Mouse (Mus musculus): ENCODE data around the gene Hspg2. TPM values are rescaled to one million over a fixed set of nuclear protein-coding genes. Genes with fewer than 3 reads are reported as not detected.

The Hspg2 gene
- polyA plus RNA-seq, 1 experiment from 2014 or later: 2.7 TPM

DNA sequence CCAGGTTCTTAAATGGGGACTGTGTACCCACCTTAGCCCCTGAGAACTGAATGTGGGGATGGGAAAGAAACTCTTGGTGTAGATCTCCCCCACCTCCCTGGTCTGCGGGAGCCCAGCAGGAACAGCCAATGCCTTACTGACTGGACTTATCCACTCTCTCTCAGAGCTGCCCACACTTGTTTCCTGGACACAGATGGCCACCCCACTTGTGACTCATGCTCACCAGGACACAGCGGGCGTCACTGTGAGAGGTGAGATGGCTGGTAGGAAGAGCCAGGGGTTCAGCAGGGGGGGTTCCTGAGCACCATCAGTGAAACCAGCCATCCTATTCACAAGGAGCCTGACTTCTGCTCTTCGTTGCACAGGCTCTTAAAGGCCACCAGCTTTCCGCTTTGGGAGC lies 51.8 kb downstream of the Hspg2 start:
- no peak overlapping the region for H3K4me2 ChIP-seq (ENCODE audit: low read depth, low read length)
- H3K9ac ChIP-seq (replicated peaks; ENCODE audit: low read depth, low read length): no peak overlapping the region
- H3K36me3 ChIP-seq (ENCODE audit: control insufficient read depth, insufficient read depth, low read length): no peaks in the 10 kb centered on the region
- no peaks in the 10 kb centered on the region for H3K4me1 ChIP-seq (ENCODE audit: control insufficient read depth, insufficient read depth, low read length)
- no peak overlapping the region for H3K27ac ChIP-seq (ENCODE audit: low read depth, low read length)
- H3K4me3 ChIP-seq (ENCODE audit: low read depth, low read length): no peak overlapping the region
- WGBS: 93% methylated on average over 5 of the region's 5 CpGs
- no peaks in the 10 kb centered on the region for H3K9me3 ChIP-seq (ENCODE audit: control insufficient read depth, low read length)
- no peaks in the 10 kb centered on the region for H3K27me3 ChIP-seq (ENCODE audit: control insufficient read depth, insufficient read depth, low read length)
- ATAC-seq (ENCODE audit: low read depth): no peak

DNA sequence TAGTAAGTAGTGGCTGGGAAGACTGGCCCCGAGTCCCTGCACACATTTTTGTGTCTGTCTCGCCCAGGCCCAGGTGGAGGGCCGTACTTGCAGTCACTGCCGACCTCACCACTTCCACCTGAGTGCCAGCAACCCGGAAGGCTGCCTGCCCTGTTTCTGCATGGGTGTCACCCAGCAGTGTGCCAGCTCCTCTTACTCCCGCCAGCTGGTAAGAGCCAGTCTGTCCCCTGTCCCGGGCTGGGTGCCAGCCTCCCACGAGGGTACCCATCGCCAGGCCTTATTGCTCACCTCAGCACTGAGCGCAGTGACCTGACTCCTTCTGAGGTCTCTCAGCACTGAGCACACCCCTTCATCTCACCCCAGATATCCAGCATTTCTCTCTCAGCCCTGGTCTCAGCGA lies 53.4 kb downstream of the Hspg2 start:
- WGBS: 93% methylated on average over 11 of the region's 11 CpGs
- H3K36me3 ChIP-seq (ENCODE audit: control insufficient read depth, insufficient read depth, low read length): no peaks in the 10 kb centered on the region
- no peak for ATAC-seq (ENCODE audit: low read depth)
- H3K4me2 ChIP-seq (ENCODE audit: low read depth, low read length): no peak overlapping the region
- no peaks in the 10 kb centered on the region for H3K4me1 ChIP-seq (ENCODE audit: control insufficient read depth, insufficient read depth, low read length)
- no peaks in the 10 kb centered on the region for H3K27me3 ChIP-seq (ENCODE audit: control insufficient read depth, insufficient read depth, low read length)
- no peak overlapping the region for H3K27ac ChIP-seq (ENCODE audit: low read depth, low read length)
- no peak overlapping the region for H3K9ac ChIP-seq (replicated peaks; ENCODE audit: low read depth, low read length)
- no peaks in the 10 kb centered on the region for H3K9me3 ChIP-seq (ENCODE audit: control insufficient read depth, low read length)
- no peak overlapping the region for H3K4me3 ChIP-seq (ENCODE audit: low read depth, low read length)

DNA sequence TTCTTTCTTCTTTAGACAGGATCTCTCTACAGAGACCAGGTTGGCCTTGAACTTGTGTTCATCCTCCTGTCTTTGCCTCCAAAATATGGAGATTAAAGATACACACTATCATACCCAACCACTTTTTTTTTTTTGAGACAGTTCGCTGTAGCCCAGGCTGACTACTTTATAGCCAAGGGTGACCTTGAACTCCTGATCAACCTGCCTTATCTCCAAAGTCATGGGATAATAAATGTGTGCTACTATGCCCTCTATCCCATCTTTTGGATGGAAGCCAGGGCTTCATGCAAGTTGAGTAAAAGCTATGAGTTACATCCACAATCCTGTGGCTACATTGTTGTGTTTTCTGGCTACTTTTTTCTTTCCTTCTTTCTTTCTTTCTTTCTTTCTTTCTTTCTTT lies 56.9 kb downstream of the Hspg2 start:
- WGBS: 93% methylated on average over 1 of the region's 1 CpGs
- no peak overlapping the region for H3K27ac ChIP-seq (ENCODE audit: low read depth, low read length)
- no peaks in the 10 kb centered on the region for H3K36me3 ChIP-seq (ENCODE audit: control insufficient read depth, insufficient read depth, low read length)
- no peak overlapping the region for H3K4me2 ChIP-seq (ENCODE audit: low read depth, low read length)
- H3K4me1 ChIP-seq (ENCODE audit: control insufficient read depth, insufficient read depth, low read length): no peaks in the 10 kb centered on the region
- ATAC-seq (ENCODE audit: low read depth): no peak
- H3K9ac ChIP-seq (replicated peaks; ENCODE audit: low read depth, low read length): no peak overlapping the region
- no peak overlapping the region for H3K4me3 ChIP-seq (ENCODE audit: low read depth, low read length)
- no peaks in the 10 kb centered on the region for H3K27me3 ChIP-seq (ENCODE audit: control insufficient read depth, insufficient read depth, low read length)
- H3K9me3 ChIP-seq (ENCODE audit: control insufficient read depth, low read length): no peaks in the 10 kb centered on the region

DNA sequence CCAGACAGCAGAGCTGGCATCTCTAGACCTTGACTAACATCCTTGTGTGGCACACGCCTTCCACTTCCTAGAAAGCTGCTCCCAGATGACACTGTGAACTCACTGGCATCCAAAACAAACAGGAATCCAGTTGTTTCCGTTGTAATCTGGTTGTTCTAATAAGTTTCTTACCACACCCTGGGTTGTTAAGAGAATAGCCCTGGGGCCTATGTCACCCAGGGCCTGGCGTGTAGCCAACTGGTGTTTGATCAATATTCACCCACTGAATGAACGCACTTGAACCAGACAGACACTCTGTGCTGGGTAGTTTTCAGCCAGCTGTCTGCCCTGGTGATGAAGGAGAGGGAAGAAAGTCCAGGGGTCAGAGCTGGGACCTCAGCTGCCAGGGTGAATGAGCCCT lies 58.8 kb downstream of the Hspg2 start:
- ATAC-seq (ENCODE audit: low read depth): no peak
- no peak overlapping the region for H3K4me3 ChIP-seq (ENCODE audit: low read depth, low read length)
- 51% methylated on average over 4 of the region's 4 CpGs for WGBS
- H3K27me3 ChIP-seq (ENCODE audit: control insufficient read depth, insufficient read depth, low read length): no peaks in the 10 kb centered on the region
- no peak overlapping the region for H3K27ac ChIP-seq (ENCODE audit: low read depth, low read length)
- H3K36me3 ChIP-seq (ENCODE audit: control insufficient read depth, insufficient read depth, low read length): no peaks in the 10 kb centered on the region
- no peaks in the 10 kb centered on the region for H3K4me1 ChIP-seq (ENCODE audit: control insufficient read depth, insufficient read depth, low read length)
- H3K4me2 ChIP-seq (ENCODE audit: low read depth, low read length): no peak overlapping the region
- no peaks in the 10 kb centered on the region for H3K9me3 ChIP-seq (ENCODE audit: control insufficient read depth, low read length)
- H3K9ac ChIP-seq (replicated peaks; ENCODE audit: low read depth, low read length): no peak overlapping the region

DNA sequence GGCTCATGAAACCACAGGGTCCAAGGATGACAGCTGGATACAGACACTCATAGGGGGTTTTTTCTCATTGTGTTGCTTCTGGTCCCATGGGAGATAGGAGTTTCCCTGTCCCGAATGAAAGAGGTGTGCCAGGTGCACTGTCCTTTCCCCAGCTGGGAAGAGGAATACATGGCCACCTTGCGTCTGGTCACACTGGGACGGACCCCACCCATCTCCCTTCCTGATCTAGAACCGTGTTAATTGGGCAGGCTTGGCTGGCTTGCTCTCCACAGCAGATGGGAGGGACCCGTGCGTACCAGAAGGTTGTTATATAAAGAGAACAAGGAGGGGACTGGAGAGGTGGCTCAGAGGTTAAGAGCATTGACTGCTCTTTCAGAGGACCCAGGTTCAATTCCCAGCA lies 59.3 kb downstream of the Hspg2 start:
- Histone ChIP-seq H3K4me1 (ENCODE audit: control insufficient read depth, insufficient read depth, low read length) (no peaks in the 10 kb centered on the region), H3K9me3 (ENCODE audit: control insufficient read depth, low read length) (no peaks in the 10 kb centered on the region), H3K9ac (replicated peaks; ENCODE audit: low read depth, low read length) (no peak overlapping the region), H3K36me3 (ENCODE audit: control insufficient read depth, insufficient read depth, low read length) (no peaks in the 10 kb centered on the region), H3K27ac (ENCODE audit: low read depth, low read length) (no peak overlapping the region), H3K4me2 (ENCODE audit: low read depth, low read length) (no peak overlapping the region), H3K4me3 (ENCODE audit: low read depth, low read length) (no peak overlapping the region), H3K27me3 (ENCODE audit: control insufficient read depth, insufficient read depth, low read length) (no peaks in the 10 kb centered on the region)
- ATAC-seq (ENCODE audit: low read depth): no peak
- 79% methylated on average over 6 of the region's 6 CpGs for WGBS

DNA sequence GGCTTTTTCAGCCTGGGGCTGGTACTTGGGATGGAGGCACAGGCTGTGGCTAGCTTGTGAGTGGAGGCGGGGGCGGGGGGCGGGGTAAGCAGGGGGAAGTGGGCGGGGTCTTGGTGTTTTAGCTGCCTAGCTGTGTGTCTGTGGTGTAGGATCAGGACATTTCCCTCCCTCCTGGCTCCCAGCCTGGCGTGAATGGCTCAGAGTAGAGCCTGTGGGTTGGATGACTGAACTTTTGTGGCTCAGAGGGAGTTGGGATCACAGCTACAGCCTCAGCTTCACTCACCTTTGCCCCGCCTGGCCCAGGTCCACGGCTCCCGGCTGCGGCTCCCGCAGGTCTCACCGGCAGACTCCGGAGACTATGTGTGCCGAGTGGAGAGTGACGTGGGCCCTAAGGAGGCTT lies 71.8 kb downstream of the Hspg2 start:
- ATAC-seq (ENCODE audit: low read depth): no peak
- no peak overlapping the region for H3K27ac ChIP-seq (ENCODE audit: low read depth, low read length)

DNA sequence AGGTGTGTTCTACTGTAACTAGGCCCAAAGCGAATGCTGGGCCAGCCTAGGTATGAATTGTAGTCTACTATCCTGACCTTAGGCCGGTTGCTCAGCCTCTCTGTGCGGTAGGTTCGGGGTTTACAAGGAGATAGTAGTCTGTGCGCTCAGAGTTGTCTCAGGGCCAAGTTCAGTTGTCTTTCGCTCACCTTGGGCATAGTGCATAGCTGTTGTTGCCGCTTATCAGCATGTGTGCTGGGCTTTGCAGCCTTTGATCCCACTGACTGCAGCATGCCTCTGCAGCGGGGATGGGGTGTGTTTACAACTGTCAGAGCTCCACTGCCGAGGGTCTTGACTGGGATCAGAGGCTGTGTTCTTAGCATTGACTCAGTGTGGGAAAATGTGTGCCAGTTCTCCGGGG lies 74.4 kb downstream of the Hspg2 start:
- no peaks in the 10 kb centered on the region for H3K36me3 ChIP-seq (ENCODE audit: control insufficient read depth, insufficient read depth, low read length)
- no peak for ATAC-seq (ENCODE audit: low read depth)
- no peak overlapping the region for H3K9ac ChIP-seq (replicated peaks; ENCODE audit: low read depth, low read length)
- H3K27me3 ChIP-seq (ENCODE audit: control insufficient read depth, insufficient read depth, low read length): no peaks in the 10 kb centered on the region
- H3K27ac ChIP-seq (ENCODE audit: low read depth, low read length): no peak overlapping the region
- H3K4me3 ChIP-seq (ENCODE audit: low read depth, low read length): no peak overlapping the region
- H3K4me2 ChIP-seq (ENCODE audit: low read depth, low read length): no peak overlapping the region
- no peaks in the 10 kb centered on the region for H3K4me1 ChIP-seq (ENCODE audit: control insufficient read depth, insufficient read depth, low read length)
- 90% methylated on average over 10 of the region's 10 CpGs for WGBS
- no peaks in the 10 kb centered on the region for H3K9me3 ChIP-seq (ENCODE audit: control insufficient read depth, low read length)

More for the DNA sequence above, 71.8 kb downstream of the Hspg2 start:
- Histone ChIP-seq H3K4me2 (ENCODE audit: low read depth, low read length) (no peak overlapping the region), H3K4me3 (ENCODE audit: low read depth, low read length) (no peak overlapping the region), H3K9ac (replicated peaks; ENCODE audit: low read depth, low read length) (no peak overlapping the region), H3K4me1 (ENCODE audit: control insufficient read depth, insufficient read depth, low read length) (no peaks in the 10 kb centered on the region), H3K36me3 (ENCODE audit: control insufficient read depth, insufficient read depth, low read length) (no peaks in the 10 kb centered on the region), H3K27me3 (ENCODE audit: control insufficient read depth, insufficient read depth, low read length) (no peaks in the 10 kb centered on the region), H3K9me3 (ENCODE audit: control insufficient read depth, low read length) (no peaks in the 10 kb centered on the region)
- 78% methylated on average over 14 of the region's 14 CpGs for WGBS

DNA sequence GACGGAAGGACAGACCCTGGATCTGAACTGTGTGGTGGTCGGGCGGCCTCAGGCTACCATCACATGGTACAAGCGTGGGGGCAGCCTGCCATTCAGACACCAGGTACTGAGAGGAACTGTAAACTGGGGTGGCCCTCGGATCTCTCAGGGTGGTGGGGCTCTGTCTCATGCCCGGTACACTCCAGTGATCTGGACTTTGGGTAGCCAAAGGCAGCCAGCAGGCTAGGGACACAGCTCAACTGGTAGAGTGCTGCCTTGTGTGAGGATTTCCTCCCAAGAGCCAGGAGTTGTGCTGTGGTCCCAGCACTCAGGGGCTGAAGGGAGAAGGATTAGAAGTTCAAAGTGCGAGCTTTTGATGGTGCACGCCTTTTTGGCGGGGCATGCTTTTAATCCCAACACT lies 77.0 kb downstream of the Hspg2 start:
- WGBS: 95% methylated on average over 9 of the region's 9 CpGs
- no peak for ATAC-seq (ENCODE audit: low read depth)

DNA sequence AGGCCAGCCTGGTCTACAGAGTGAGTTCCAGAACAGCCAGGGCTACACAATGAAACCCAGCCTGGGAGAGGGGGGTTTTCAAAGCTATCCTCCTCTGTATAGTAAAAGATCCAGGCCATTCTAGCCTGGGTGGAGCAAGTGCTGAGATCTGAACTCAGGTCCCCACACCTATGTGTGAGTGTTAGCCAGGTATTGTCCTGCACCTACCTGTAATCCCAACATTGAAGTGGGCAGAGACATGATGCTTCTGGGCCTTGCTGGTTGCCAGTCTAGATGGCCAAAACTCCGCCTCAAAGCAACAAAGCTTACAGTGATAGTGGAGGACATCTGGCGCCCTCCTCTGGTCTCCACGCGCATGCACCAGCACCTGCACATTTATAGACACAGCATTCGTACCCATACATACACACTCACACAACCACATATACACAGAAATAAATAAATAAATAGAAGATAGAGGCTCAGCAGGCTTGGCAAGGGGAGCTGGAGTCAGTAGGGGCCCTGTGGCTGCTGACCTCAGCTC lies 77.5 kb downstream of the Hspg2 start:
- 63% methylated on average over 5 of the region's 5 CpGs for WGBS
- Histone ChIP-seq H3K27ac (ENCODE audit: low read depth, low read length) (no peak overlapping the region), H3K27me3 (ENCODE audit: control insufficient read depth, insufficient read depth, low read length) (no peaks in the 10 kb centered on the region), H3K9me3 (ENCODE audit: control insufficient read depth, low read length) (no peaks in the 10 kb centered on the region), H3K36me3 (ENCODE audit: control insufficient read depth, insufficient read depth, low read length) (no peaks in the 10 kb centered on the region), H3K4me1 (ENCODE audit: control insufficient read depth, insufficient read depth, low read length) (no peaks in the 10 kb centered on the region), H3K4me2 (ENCODE audit: low read depth, low read length) (no peak overlapping the region), H3K4me3 (ENCODE audit: low read depth, low read length) (no peak overlapping the region), H3K9ac (replicated peaks; ENCODE audit: low read depth, low read length) (no peak overlapping the region)
- no peak for ATAC-seq (ENCODE audit: low read depth)

More for the DNA sequence above, 77.0 kb downstream of the Hspg2 start:
- Histone ChIP-seq H3K4me1 (ENCODE audit: control insufficient read depth, insufficient read depth, low read length) (no peaks in the 10 kb centered on the region), H3K36me3 (ENCODE audit: control insufficient read depth, insufficient read depth, low read length) (no peaks in the 10 kb centered on the region), H3K4me2 (ENCODE audit: low read depth, low read length) (no peak overlapping the region), H3K9me3 (ENCODE audit: control insufficient read depth, low read length) (no peaks in the 10 kb centered on the region), H3K27me3 (ENCODE audit: control insufficient read depth, insufficient read depth, low read length) (no peaks in the 10 kb centered on the region), H3K9ac (replicated peaks; ENCODE audit: low read depth, low read length) (no peak overlapping the region), H3K4me3 (ENCODE audit: low read depth, low read length) (no peak overlapping the region), H3K27ac (ENCODE audit: low read depth, low read length) (no peak overlapping the region)

DNA sequence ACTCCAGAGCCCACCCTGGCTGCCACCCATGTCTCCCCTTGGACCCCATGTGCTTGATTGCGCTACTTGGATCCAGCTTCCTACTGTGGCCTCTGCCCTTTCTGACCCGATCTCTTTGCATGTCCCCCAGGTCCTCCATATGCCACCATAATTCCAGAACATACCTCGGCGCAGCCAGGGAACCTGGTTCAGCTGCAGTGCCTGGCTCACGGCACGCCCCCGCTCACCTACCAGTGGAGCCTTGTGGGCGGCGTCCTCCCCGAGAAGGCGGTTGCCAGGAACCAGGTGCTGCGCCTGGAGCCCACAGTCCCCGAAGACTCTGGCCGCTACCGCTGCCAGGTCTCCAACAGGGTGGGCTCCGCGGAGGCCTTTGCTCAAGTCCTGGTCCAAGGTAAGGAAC lies 84.9 kb downstream of the Hspg2 start:
- Histone ChIP-seq H3K36me3 (ENCODE audit: control insufficient read depth, insufficient read depth, low read length) (no peaks in the 10 kb centered on the region), H3K4me1 (ENCODE audit: control insufficient read depth, insufficient read depth, low read length) (no peaks in the 10 kb centered on the region), H3K4me3 (ENCODE audit: low read depth, low read length) (no peak overlapping the region), H3K9ac (replicated peaks; ENCODE audit: low read depth, low read length) (no peak overlapping the region), H3K27ac (ENCODE audit: low read depth, low read length) (no peak overlapping the region), H3K9me3 (ENCODE audit: control insufficient read depth, low read length) (no peaks in the 10 kb centered on the region), H3K27me3 (ENCODE audit: control insufficient read depth, insufficient read depth, low read length) (no peaks in the 10 kb centered on the region), H3K4me2 (ENCODE audit: low read depth, low read length) (no peak overlapping the region)
- 96% methylated on average over 17 of the region's 17 CpGs for WGBS
- no peak for ATAC-seq (ENCODE audit: low read depth)
